Mouse (Mus musculus) spleen, adult 2 months (tissue): ENCODE measurements around the gene Usp12. TPM values are rescaled to one million over a fixed set of nuclear protein-coding genes. Genes with fewer than 3 reads are reported as not detected.

Source experiments
- DNase-seq, 2 experiments: peaks; one replicate each; pipeline versions ENCODE4 v3.0.0 to v3.0.0-alpha.2; 2012 to 2021; ENCODE audit warnings: low spot score in 2 of 2, low read depth in 1 of 2
- H3K27ac ChIP-seq: fragments of 200-500 bp; 2 replicates; pipeline ENCODE4 v1.5.1; 2012; ENCODE audit warnings: low read length, inconsistent platforms; ENCODE audit not compliant: insufficient read depth
- H3K27me3 ChIP-seq: fragments of 200-500 bp; 2 replicates; pipeline ENCODE4 v1.6.1; 2012; ENCODE audit warnings: mild to moderate bottlenecking, moderate library complexity, low read length, inconsistent platforms; ENCODE audit not compliant: control insufficient read depth, insufficient read depth
- H3K36me3 ChIP-seq: fragments of 200-500 bp; 2 replicates; pipeline ENCODE4 v1.6.1; 2012; ENCODE audit warnings: mild to moderate bottlenecking, low read length, inconsistent platforms; ENCODE audit not compliant: control insufficient read depth, insufficient read depth
- H3K4me1 ChIP-seq: fragments of 200-500 bp; 2 replicates; pipeline ENCODE4 v1.6.1; 2011; ENCODE audit warnings: inconsistent platforms; ENCODE audit not compliant: control insufficient read depth, insufficient read depth, insufficient read length
- H3K4me3 ChIP-seq: fragments of 200-500 bp; 2 replicates; pipeline ENCODE4 v1.5.1; 2011; ENCODE audit warnings: mild to moderate bottlenecking, inconsistent platforms; ENCODE audit not compliant: insufficient read depth, insufficient read length; ENCODE audit errors: extremely low read depth
- CTCF ChIP-seq: fragments of 200-500 bp; IDR thresholded peaks from 2 replicates; pipeline ENCODE4 v1.5.1; 2011; ENCODE audit warnings: mild to moderate bottlenecking, inconsistent platforms; ENCODE audit not compliant: insufficient read depth, insufficient read length, insufficient replicate concordance; ENCODE audit errors: extremely low read depth
- POLR2A ChIP-seq: fragments of 200-500 bp; IDR thresholded peaks from 2 replicates; pipeline ENCODE4 v1.6.1; 2011; ENCODE audit warnings: low read depth, low read length, inconsistent platforms
- WGBS: fragments of 180-500 bp; shearing (Covaris S2); methylation state at CpG from one replicate; pipeline ENCODE4 v1.1.7; 2018; 5-methylcytosine and 5-hydroxymethylcytosine counted together
- polyA plus RNA-seq: library from polyadenylated mRNA; depleted of rRNA; stranded (reverse); fragments of >200 nt; gene quantifications from 2 replicates; pipeline ENCODE4 v1.2.3, GENCODE M21; 2012

Usp12 gene
- polyA plus RNA-seq, 1 experiment: 14.3 TPM

- H3K4me1 ChIP-seq: peaks cover 40% of the 10 kb centered on the region
- H3K4me3 ChIP-seq: no peak overlapping the region
- no peaks in the 10 kb centered on the region for H3K27me3 ChIP-seq
- DNase-seq: no peak
- TF ChIP-seq POLR2A (no peak), CTCF (no peak)
- peak overlapping the region; percentile 63 for H3K27ac ChIP-seq
- peaks cover 1% of the 10 kb centered on the region; the same call in 1 of the 2 replicates for H3K36me3 ChIP-seq
- 66% methylated on average over 8 of the region's 8 CpGs for WGBS
These were observed 8.7 kb downstream of the Usp12 start for GRCm38 (mm10) chr5:146786123-146786522.

DNA sequence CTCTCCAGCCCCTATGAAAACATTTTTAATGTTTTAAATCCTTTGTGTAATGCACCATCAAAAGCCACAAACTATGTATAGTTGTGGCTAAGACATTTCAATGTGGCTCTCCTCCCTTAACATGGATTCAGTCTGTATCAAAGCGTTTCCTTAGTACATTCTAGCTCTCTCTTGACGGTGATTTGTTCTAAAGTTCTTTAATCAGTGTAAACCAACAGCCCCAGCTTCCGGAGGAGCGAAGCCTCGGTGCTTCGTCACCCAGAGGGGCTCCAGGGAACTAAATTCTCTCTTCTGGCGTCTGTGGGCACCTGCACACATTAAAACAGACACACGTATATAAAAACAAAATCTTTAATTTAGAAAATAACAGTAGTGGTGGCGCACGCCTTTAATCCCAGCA, 10.9 kb downstream of the Usp12 start:
- 69% methylated on average over 10 of the region's 10 CpGs for WGBS
- peak overlapping the region; percentile 46 for H3K27ac ChIP-seq
- peaks cover 51% of the 10 kb centered on the region for H3K4me1 ChIP-seq

DNA sequence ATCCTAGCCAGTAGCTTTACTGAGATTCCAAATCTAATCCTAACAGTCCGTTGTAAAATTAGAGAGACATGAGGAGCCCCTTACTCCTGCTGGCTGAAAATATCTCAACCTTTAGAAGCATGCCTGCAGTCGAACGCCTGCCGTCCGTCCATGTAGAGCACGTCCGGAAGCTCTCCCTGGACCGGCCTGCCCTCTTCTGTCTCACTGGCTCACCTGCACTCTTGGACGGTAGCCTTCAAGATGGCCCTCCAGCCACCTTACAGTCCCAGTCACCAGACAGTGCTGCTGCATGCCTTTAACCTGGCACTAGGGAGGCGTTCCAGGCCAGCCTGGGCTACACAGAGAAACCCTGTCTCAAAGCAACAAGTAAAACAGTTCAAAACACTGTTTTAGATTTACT, 11.5 kb downstream of the Usp12 start:
- TF ChIP-seq CTCF: no peak
- H3K36me3 ChIP-seq: peaks cover 1% of the 10 kb centered on the region; the same call in 1 of the 2 replicates
- 91% methylated on average over 10 of the region's 10 CpGs for WGBS
- H3K4me1 ChIP-seq: peaks cover 51% of the 10 kb centered on the region
- no peak for DNase-seq
- no peaks in the 10 kb centered on the region for H3K27me3 ChIP-seq
- H3K4me3 ChIP-seq: no peak overlapping the region
- H3K27ac ChIP-seq: peak overlapping the region; percentile 46; the same call in 1 of the 2 replicates

More for the DNA sequence above, 10.9 kb downstream of the Usp12 start:
- TF ChIP-seq POLR2A (no peak), CTCF (no peak)
- H3K4me3 ChIP-seq: no peak overlapping the region
- no peaks in the 10 kb centered on the region for H3K27me3 ChIP-seq
- no peak for DNase-seq
- peaks cover 1% of the 10 kb centered on the region; the same call in 1 of the 2 replicates for H3K36me3 ChIP-seq

DNA sequence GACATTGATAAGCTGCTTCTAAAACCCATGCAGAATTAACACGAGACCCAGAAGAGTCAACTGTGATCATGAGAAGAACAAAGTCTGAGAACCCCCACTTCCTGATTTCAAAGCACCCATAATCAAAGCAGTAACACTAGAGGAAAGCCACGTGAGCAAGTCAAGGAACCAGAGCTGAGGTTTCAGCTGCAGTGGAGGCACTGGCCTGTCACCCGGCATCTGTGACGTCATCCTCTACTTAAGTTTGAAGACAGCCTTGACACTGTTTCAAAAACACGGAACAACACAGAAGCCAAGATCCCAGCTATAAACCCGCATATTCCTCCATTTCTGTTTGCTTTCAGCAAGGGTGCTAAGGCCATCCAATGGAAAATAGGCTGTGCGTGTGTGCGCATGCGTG, 13.1 kb downstream of the Usp12 start:
- no peaks in the 10 kb centered on the region for H3K27me3 ChIP-seq
- WGBS: 41% methylated on average over 9 of the region's 9 CpGs
- peaks cover 59% of the 10 kb centered on the region for H3K4me1 ChIP-seq
- H3K4me3 ChIP-seq: no peak overlapping the region
- DNase-seq: peak; percentile 68 to 95
- peak overlapping the region; percentile 58 for H3K27ac ChIP-seq
- TF ChIP-seq POLR2A (no peak), CTCF (no peak)
- peaks cover 1% of the 10 kb centered on the region; the same call in 1 of the 2 replicates for H3K36me3 ChIP-seq

- H3K27ac ChIP-seq: 0 out of 2 replicates have a peak overlapping the region, but pooled peaks have one; percentile 2
- 62% methylated on average over 5 of the region's 5 CpGs for WGBS
- no peak for DNase-seq
These were observed 14.9 kb downstream of the Usp12 start for GRCm38 (mm10) chr5:146779931-146780330.

GRCm38 (mm10) chr5:146776988-146777639, 17.7 kb downstream of the Usp12 start:
- WGBS: 46% methylated on average over 13 of the region's 13 CpGs
- DNase-seq: no peak
- H3K27ac ChIP-seq: no peak overlapping the region
- no peak for TF ChIP-seq POLR2A
- no peak for TF ChIP-seq CTCF
- H3K27me3 ChIP-seq: no peaks in the 10 kb centered on the region
- peaks cover 38% of the 10 kb centered on the region; the same call in 1 of the 2 replicates for H3K4me1 ChIP-seq
- no peak overlapping the region for H3K4me3 ChIP-seq
- no peaks in the 10 kb centered on the region for H3K36me3 ChIP-seq

More at GRCm38 (mm10) chr5:146779931-146780330, 14.9 kb downstream of the Usp12 start:
- Histone ChIP-seq H3K4me1 (peaks cover 51% of the 10 kb centered on the region; the same call in 1 of the 2 replicates), H3K27me3 (no peaks in the 10 kb centered on the region), H3K36me3 (peaks cover 1% of the 10 kb centered on the region; the same call in 1 of the 2 replicates), H3K4me3 (no peak overlapping the region)
- TF ChIP-seq POLR2A (no peak), CTCF (no peak)

GRCm38 (mm10) chr5:146771982-146772381, 22.8 kb downstream of the Usp12 start:
- DNase-seq: peak in 1 of 2 experiments; percentile 35
- no peaks in the 10 kb centered on the region for H3K27me3 ChIP-seq

More at GRCm38 (mm10) chr5:146771982-146772381, 22.8 kb downstream of the Usp12 start:
- TF ChIP-seq CTCF (no peak), POLR2A (no peak)
- no peak overlapping the region; the same call in 1 of the 2 replicates for H3K27ac ChIP-seq
- WGBS: 12% methylated on average over 11 of the region's 11 CpGs
- H3K4me1 ChIP-seq: peaks cover 14% of the 10 kb centered on the region; the same call in 1 of the 2 replicates
- H3K36me3 ChIP-seq: peaks cover 2% of the 10 kb centered on the region; the same call in 1 of the 2 replicates
- no peak overlapping the region for H3K4me3 ChIP-seq
